Mouse (Mus musculus) midbrain, embryonic 12.5 days (tissue): ENCODE measurements around the gene Izumo1. TPM values are rescaled to one million over a fixed set of nuclear protein-coding genes. Genes with fewer than 3 reads are reported as not detected.

Experiments
- ATAC-seq: fragments of 200-750 bp; cut with Nextera tagmentation; 2 replicates; pipeline ENCODE4 v1.8.0; 2017; ENCODE audit warnings: low read depth, moderate TSS enrichment, moderate library complexity; ENCODE audit not compliant: low FRiP score
- H3K27ac ChIP-seq: fragments of 300-500 bp; sonication (generic); replicated peaks from 2 replicates; pipeline ENCODE4 v1.5.1; 2016; ENCODE audit warnings: mild to moderate bottlenecking
- H3K27me3 ChIP-seq: fragments of 300-500 bp; sonication (generic); 2 replicates; pipeline ENCODE4 v1.6.1; 2016; ENCODE audit warnings: mild to moderate bottlenecking
- H3K36me3 ChIP-seq: fragments of 300-500 bp; sonication (generic); 2 replicates; pipeline ENCODE4 v1.6.1; 2016
- H3K4me1 ChIP-seq: fragments of 300-500 bp; sonication (generic); 2 replicates; pipeline ENCODE4 v1.6.1; 2016
- H3K4me2 ChIP-seq: fragments of 300-500 bp; sonication (generic); replicated peaks from 2 replicates; pipeline ENCODE4 v1.6.1; 2016; ENCODE audit warnings: mild to moderate bottlenecking, moderate library complexity
- H3K4me3 ChIP-seq: fragments of 300-500 bp; sonication (generic); 2 replicates; pipeline ENCODE4 v1.5.1; 2016; ENCODE audit warnings: mild to moderate bottlenecking
- H3K9ac ChIP-seq: fragments of 300-500 bp; sonication (generic); replicated peaks from 2 replicates; pipeline ENCODE4 v1.6.1; 2016; ENCODE audit warnings: mild to moderate bottlenecking, moderate library complexity
- H3K9me3 ChIP-seq: fragments of 300-500 bp; sonication (generic); 2 replicates; pipeline ENCODE4 v1.6.1; 2016; ENCODE audit warnings: mild to moderate bottlenecking
- WGBS: fragments of 180-500 bp; shearing (Covaris S2); methylation state at CpG from one replicate; pipeline ENCODE4 v1.1.7; 2016; 5-methylcytosine and 5-hydroxymethylcytosine counted together
- polyA plus RNA-seq: library from polyadenylated mRNA; unstranded; fragments of >200 nt; fragmentation: Nextera tagmentation; extraction: Ambion mirVana; gene quantifications from 2 replicates; pipeline ENCODE4 v1.2.1, GENCODE M21; 2016

The Izumo1 gene
- polyA plus RNA-seq, 1 experiment from 2014 or later, result 0.18 TPM

DNA sequence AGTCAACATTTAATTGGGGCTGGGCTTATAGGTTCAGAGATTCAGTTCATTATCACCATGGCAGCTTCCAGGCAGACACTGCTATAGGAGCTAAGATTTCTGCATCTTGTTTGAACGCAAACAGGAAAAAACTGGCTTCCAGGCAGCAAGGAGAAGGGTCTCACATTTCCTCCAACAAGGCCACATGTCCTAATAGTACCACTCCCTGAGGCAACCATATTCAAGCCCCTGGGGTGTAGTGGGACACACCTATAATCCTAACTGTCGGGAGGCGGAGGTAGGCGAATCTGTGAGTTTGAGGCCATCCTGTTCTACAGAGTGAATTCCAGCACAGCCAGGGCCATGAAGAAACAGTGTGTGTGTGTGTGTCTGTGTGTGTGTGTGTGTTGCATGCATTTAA, 26.4 kb upstream of the Izumo1 start:
- Histone ChIP-seq H3K27me3 (no peaks in the 10 kb centered on the region), H3K27ac (no peak overlapping the region), H3K9me3 (no peaks in the 10 kb centered on the region), H3K4me3 (no peak overlapping the region), H3K4me2 (no peak overlapping the region), H3K36me3 (no peaks in the 10 kb centered on the region), H3K4me1 (no peaks in the 10 kb centered on the region), H3K9ac (no peak overlapping the region)
- WGBS, result 81% methylated on average over 4 of the region's 4 CpGs
- no peak for ATAC-seq

- no peak overlapping the region for H3K27ac ChIP-seq
- H3K27me3 ChIP-seq, result no peaks in the 10 kb centered on the region; the same call in 1 of the 2 replicates
- H3K9me3 ChIP-seq, result no peaks in the 10 kb centered on the region
- H3K9ac ChIP-seq, result no peak overlapping the region
- ATAC-seq, result no peak
- no peaks in the 10 kb centered on the region for H3K36me3 ChIP-seq
- 88% methylated on average over 1 of the region's 1 CpGs for WGBS
- H3K4me2 ChIP-seq, result no peak overlapping the region
- no peaks in the 10 kb centered on the region for H3K4me1 ChIP-seq
- H3K4me3 ChIP-seq, result no peak overlapping the region
Observed at GRCm38 (mm10) chr7:45596107-45596506, 25.5 kb upstream of the Izumo1 start.

GRCm38 (mm10) chr7:45597013-45597412, 24.6 kb upstream of the Izumo1 start:
- H3K36me3 ChIP-seq, result no peaks in the 10 kb centered on the region
- no peak overlapping the region for H3K4me2 ChIP-seq
- H3K4me1 ChIP-seq, result no peaks in the 10 kb centered on the region
- no peak for ATAC-seq
- no peak overlapping the region for H3K4me3 ChIP-seq
- H3K27ac ChIP-seq, result no peak overlapping the region
- H3K9ac ChIP-seq, result no peak overlapping the region
- 88% methylated on average over 5 of the region's 5 CpGs for WGBS
- H3K27me3 ChIP-seq, result no peaks in the 10 kb centered on the region; the same call in 1 of the 2 replicates
- H3K9me3 ChIP-seq, result no peaks in the 10 kb centered on the region

GRCm38 (mm10) chr7:45597527-45597926, 24.1 kb upstream of the Izumo1 start:
- H3K9me3 ChIP-seq, result no peaks in the 10 kb centered on the region
- no peaks in the 10 kb centered on the region; the same call in 1 of the 2 replicates for H3K27me3 ChIP-seq
- ATAC-seq, result no peak
- no peak overlapping the region for H3K27ac ChIP-seq
- H3K4me2 ChIP-seq, result no peak overlapping the region
- no peaks in the 10 kb centered on the region for H3K36me3 ChIP-seq
- 88% methylated on average over 6 of the region's 6 CpGs for WGBS
- no peak overlapping the region for H3K4me3 ChIP-seq
- H3K9ac ChIP-seq, result no peak overlapping the region
- H3K4me1 ChIP-seq, result no peaks in the 10 kb centered on the region

GRCm38 (mm10) chr7:45598960-45599879, 22.4 kb upstream of the Izumo1 start:
- H3K4me3 ChIP-seq, result no peak overlapping the region
- H3K9me3 ChIP-seq, result no peaks in the 10 kb centered on the region
- no peaks in the 10 kb centered on the region for H3K4me1 ChIP-seq
- H3K9ac ChIP-seq, result no peak overlapping the region
- ATAC-seq, result no peak
- 44% methylated on average over 17 of the region's 18 CpGs for WGBS
- H3K4me2 ChIP-seq, result no peak overlapping the region
- no peaks in the 10 kb centered on the region; the same call in 1 of the 2 replicates for H3K27me3 ChIP-seq
- no peak overlapping the region for H3K27ac ChIP-seq
- no peaks in the 10 kb centered on the region for H3K36me3 ChIP-seq

DNA sequence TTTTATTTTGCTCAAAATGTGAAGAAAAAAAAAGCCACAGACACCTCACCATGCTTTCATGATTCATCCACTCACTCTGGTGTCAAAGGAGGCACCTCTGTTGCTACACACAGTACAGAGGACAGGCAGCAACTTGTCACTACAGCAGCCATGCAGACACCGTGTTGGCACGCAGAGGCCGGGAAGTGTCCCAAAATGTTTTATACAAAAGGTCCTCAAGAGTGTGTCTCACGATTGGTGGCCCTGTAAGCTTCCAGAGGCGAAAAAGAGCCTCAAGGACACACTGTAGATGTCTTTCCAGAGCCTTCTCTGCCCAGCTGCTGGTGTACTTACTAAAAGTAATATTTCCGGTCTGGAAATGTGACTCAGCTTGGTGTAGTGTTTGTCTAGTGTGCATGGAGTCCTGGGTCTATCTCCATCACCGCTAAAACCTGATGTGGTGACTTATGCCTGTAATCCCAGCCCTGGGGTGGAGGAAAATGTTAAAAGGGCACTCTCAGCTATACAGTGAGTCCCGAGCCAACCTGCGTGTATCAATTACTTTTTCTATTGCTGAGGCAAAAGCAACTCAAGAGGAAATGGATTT, 15.8 kb upstream of the Izumo1 start:
- H3K4me2 ChIP-seq, result no peak overlapping the region
- no peak overlapping the region for H3K9ac ChIP-seq
- H3K36me3 ChIP-seq, result no peaks in the 10 kb centered on the region
- H3K4me1 ChIP-seq, result no peaks in the 10 kb centered on the region
- no peak for ATAC-seq
- WGBS, result 83% methylated on average over 9 of the region's 9 CpGs
- H3K4me3 ChIP-seq, result no peak overlapping the region
- H3K9me3 ChIP-seq, result no peaks in the 10 kb centered on the region
- no peaks in the 10 kb centered on the region; the same call in 1 of the 2 replicates for H3K27me3 ChIP-seq
- no peak overlapping the region for H3K27ac ChIP-seq

GRCm38 (mm10) chr7:45609511-45609910, 12.1 kb upstream of the Izumo1 start:
- H3K27ac ChIP-seq, result no peak overlapping the region
- H3K4me1 ChIP-seq, result no peaks in the 10 kb centered on the region
- no peaks in the 10 kb centered on the region for H3K9me3 ChIP-seq
- no peaks in the 10 kb centered on the region for H3K36me3 ChIP-seq
- 88% methylated on average over 1 of the region's 1 CpGs for WGBS
- no peak for ATAC-seq
- H3K4me2 ChIP-seq, result no peak overlapping the region
- H3K27me3 ChIP-seq, result no peaks in the 10 kb centered on the region
- H3K4me3 ChIP-seq, result no peak overlapping the region
- no peak overlapping the region for H3K9ac ChIP-seq

DNA sequence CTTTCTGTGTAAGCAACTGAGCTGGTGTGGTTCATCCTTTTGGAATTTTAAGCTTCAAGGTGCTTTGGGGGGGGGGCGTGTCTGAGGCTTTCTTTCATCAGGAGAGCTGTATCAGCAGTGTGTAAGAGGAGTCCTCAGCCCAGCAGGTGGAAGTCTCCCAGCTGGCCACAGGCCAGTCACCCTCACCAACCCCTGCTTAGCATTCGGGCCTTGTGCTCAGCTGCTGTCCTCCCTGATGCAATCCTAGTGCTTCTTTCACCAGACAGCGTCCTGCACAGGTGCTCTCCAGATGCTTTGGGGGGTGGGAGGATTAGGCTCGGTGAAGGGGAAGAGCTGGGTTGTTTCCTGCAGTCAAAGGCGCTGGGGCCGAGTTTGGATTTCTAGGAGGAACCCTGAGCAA, 5.3 kb upstream of the Izumo1 start:
- no peak overlapping the region for H3K27ac ChIP-seq
- no peaks in the 10 kb centered on the region for H3K36me3 ChIP-seq
- H3K4me3 ChIP-seq, result no peak overlapping the region
- WGBS, result 19% methylated on average over 6 of the region's 6 CpGs
- H3K9ac ChIP-seq, result no peak overlapping the region
- ATAC-seq, result no peak
- H3K4me1 ChIP-seq, result no peaks in the 10 kb centered on the region; the same call in 1 of the 2 replicates
- no peak overlapping the region for H3K4me2 ChIP-seq
- peaks cover 46% of the 10 kb centered on the region for H3K27me3 ChIP-seq
- no peaks in the 10 kb centered on the region for H3K9me3 ChIP-seq

- Histone ChIP-seq H3K27me3 (peaks cover 46% of the 10 kb centered on the region), H3K27ac (no peak within 1 kb of the TSS), H3K36me3 (no peaks in the 10 kb centered on the region), H3K9me3 (no peaks in the 10 kb centered on the region), H3K4me3 (no peak within 1 kb of the TSS), H3K9ac (no peak within 1 kb of the TSS), H3K4me2 (no peak within 1 kb of the TSS), H3K4me1 (no peaks in the 10 kb centered on the region; the same call in 1 of the 2 replicates)
- no peak for ATAC-seq
- WGBS, result 7% methylated on average over 31 of the region's 31 CpGs
Observed at GRCm38 (mm10) chr7:45617042-45617695, 4.4 kb upstream of the Izumo1 start, which contains the start of gene Fut1. TSS of gene Fut1 (plus strand) at chr7:45617289.

DNA sequence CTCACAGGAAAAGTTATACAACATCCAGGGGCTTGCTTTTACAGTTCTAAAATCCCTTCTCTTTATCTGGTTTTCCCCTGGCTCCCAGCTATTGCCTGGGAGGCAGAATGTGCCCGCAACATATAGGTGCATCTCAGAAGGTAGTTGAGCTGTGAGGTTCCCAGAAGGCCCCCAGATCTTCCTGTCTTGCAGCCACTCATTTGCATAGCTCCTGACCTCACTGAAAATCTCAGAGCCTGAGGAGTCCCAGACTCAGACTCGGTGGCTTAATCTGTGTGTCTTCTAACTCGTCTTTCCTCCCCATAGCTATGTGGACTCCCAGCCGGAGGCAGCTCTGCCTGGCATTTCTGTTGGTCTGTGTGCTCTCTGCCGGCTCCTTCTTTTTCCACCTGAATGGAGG, 3.3 kb upstream of the Izumo1 start:
- no peak for ATAC-seq
- Histone ChIP-seq H3K27me3 (peaks cover 46% of the 10 kb centered on the region), H3K36me3 (no peaks in the 10 kb centered on the region), H3K4me3 (no peak overlapping the region), H3K9ac (no peak overlapping the region), H3K27ac (no peak overlapping the region), H3K4me2 (no peak overlapping the region), H3K9me3 (no peaks in the 10 kb centered on the region), H3K4me1 (no peaks in the 10 kb centered on the region; the same call in 1 of the 2 replicates)
- whole genome bisulfite sequencing, result 81% methylated on average over 5 of the region's 5 CpGs

DNA sequence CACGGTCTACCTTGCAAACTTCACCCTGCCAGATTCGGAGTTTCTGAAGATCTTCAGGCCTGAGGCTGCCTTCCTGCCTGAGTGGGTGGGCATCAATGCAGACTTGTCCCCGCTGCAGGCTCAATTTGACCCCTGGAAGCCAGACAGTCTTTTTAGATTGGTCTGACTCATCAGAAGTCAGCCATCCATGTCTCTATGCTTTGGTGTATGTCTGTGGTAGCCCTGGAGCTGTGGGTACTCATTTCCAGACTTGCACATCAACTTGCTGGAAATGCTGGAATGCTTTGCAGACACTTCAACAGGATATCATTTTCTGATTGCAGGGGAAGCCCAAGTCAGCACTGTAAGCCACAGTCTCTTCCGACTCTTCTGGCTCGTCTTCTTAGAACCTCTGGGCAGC, 2.0 kb upstream of the Izumo1 start:
- ATAC-seq, result no peak
- no peak overlapping the region for H3K4me2 ChIP-seq
- no peaks in the 10 kb centered on the region for H3K9me3 ChIP-seq
- no peak overlapping the region for H3K9ac ChIP-seq
- H3K4me1 ChIP-seq, result no peaks in the 10 kb centered on the region; the same call in 1 of the 2 replicates
- H3K27ac ChIP-seq, result no peak overlapping the region
- H3K36me3 ChIP-seq, result no peaks in the 10 kb centered on the region
- no peak overlapping the region for H3K4me3 ChIP-seq
- peaks cover 46% of the 10 kb centered on the region for H3K27me3 ChIP-seq
- WGBS, result 96% methylated on average over 5 of the region's 5 CpGs

DNA sequence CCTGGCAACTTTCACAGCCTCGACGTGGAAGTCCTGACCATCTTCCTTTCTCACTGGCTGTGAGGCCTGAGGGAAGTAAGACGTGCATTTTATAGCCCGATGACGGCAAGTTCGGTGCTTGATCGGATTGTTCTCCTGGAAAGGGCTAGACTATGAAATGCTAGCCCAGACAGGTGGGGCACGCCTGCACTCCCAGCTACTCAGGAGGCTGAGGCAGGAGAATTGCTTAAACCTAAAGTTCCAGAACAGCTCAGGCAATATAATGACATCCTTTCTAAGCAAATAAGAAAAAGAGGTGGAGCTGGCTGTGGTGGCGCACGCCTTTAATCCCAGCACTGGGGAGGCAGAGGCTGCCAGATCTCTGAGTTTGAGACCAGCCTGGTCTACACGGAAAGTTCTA, 1.9 kb downstream of the Izumo1 start:
- WGBS, result 94% methylated on average over 11 of the region's 11 CpGs
- Histone ChIP-seq H3K36me3 (no peaks in the 10 kb centered on the region), H3K27me3 (peaks cover 36% of the 10 kb centered on the region)

More for the DNA sequence above, 1.9 kb downstream of the Izumo1 start:
- Histone ChIP-seq H3K9ac (no peak overlapping the region), H3K4me2 (no peak overlapping the region), H3K4me3 (no peak overlapping the region), H3K27ac (no peak overlapping the region), H3K9me3 (no peaks in the 10 kb centered on the region), H3K4me1 (0 out of 2 replicates have a peak, but pooled peaks cover 4% of the 10 kb centered on the region)
- ATAC-seq, result no peak
